Mouse (Mus musculus) CD4-positive, CD25-positive, alpha-beta regulatory T cell, adult 4 months (primary cell): Measurements from ENCODE around the gene 4632433K11Rik. TPM values are rescaled to one million over a fixed set of nuclear protein-coding genes. Genes with fewer than 3 reads are reported as not detected.
A peak's percentile ranks its signal among the peaks of the same experiment; 100 is the strongest.

Experiments
- ATAC-seq: one replicate; pipeline ENCODE4 v1.8.0; 2017
- polyA plus RNA-seq, 2 experiments: library from polyadenylated mRNA; unstranded; fragments of 100-300 nt; shearing (Covaris generic); gene quantifications; one replicate each; pipeline ENCODE4 v1.2.1; 2017

4632433K11Rik gene
- polyA plus RNA-seq, 2 experiments from 2014 or later = not detected

DNA sequence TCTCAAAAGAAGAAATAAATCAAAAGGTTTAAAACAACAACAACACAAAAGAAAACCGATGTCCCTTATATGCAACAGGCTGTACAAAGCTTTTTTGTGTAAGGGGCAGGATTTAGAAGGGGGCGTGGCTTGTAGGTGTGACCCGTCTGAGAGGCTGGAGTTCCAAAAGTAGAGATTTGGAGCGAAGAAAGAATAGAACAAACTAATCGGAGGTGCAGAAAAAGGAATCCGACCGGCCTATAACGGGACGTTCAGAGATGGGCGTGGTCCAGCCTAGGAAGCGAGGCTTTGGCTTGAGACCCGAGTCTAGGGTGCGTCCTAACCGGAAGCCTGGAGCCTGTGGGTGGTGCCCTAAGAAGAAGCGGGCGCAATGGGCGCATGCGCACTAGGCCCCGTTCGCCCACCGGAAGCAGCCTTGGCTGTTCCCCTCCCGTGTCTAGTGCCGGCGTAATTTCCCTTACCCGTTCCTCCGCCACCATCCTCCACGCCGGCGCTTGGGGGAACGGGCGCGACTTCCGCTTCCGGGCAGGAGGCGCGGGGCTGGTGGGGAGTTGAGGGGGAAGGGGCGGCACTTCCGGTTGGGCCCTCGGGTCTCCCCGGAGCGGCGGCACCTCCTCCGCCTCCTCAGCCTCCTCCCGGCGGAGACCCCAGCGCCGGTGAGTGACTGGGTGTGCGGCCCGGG, 13.8 kb upstream of the 4632433K11Rik start, which contains the start of the genes Zfp865 and Ccdc106:
Zfp865 (plus strand) TSS at position 377 of the 682 bp plus-strand sequence.
Ccdc106 (plus strand) TSS at position 554 of the 682 bp plus-strand sequence.
- peak; percentile 91 for ATAC-seq

GRCm38 (mm10) chr7:5020685-5021084, 13.2 kb upstream of the 4632433K11Rik start:
- peak; percentile 1 for ATAC-seq

GRCm38 (mm10) chr7:5021197-5021596, 12.7 kb upstream of the 4632433K11Rik start:
- no peak for ATAC-seq

GRCm38 (mm10) chr7:5029543-5029942, 4.4 kb upstream of the 4632433K11Rik start:
- no peak for ATAC-seq

DNA sequence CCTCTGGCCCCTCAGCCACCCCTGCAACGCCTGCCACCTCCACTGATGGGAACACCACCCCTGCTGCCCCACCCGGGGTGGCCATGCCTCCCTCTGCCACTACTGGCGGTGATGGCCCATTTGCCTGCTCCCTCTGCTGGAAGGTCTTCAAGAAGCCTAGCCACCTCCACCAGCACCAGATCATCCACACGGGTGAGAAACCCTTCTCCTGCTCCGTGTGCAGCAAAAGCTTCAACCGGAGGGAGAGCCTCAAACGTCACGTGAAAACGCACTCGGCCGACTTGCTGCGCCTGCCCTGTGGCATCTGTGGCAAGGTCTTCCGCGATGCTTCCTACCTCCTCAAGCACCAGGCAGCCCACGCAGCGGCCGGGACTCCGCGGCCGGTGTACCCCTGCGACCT, 4.0 kb upstream of the 4632433K11Rik start:
- ATAC-seq = no peak

DNA sequence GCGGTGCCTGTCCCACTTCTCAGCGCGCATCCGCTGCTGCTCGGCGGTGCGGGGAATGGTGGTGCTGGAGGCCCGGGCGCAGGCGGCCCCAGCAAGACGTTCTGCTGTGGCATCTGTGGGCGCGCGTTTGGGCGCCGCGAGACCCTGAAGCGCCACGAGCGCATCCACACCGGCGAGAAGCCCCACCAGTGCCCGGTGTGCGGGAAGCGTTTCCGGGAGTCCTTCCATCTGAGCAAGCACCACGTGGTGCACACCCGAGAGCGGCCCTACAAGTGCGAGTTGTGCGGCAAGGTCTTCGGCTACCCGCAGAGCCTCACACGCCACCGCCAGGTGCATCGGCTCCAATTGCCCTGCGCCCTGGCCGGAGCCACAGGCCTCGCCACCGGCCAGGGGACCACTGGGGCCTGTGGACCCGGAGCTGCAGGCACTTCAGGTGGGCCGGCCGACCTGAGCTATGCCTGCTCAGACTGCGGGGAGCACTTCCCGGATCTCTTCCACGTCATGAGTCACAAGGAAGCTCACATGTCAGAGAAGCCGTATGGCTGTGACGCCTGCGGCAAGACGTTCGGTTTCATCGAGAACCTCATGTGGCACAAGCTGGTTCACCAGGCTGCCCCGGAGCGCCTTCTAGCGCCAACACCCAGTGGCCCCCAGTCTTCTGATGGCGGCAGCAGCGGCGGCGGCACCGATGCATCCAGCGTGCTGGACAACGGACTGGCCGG, 3.2 kb upstream of the 4632433K11Rik start:
- ATAC-seq = no peak

GRCm38 (mm10) chr7:5031496-5031895, 2.4 kb upstream of the 4632433K11Rik start:
- no peak for ATAC-seq

- no peak for ATAC-seq
Observed at GRCm38 (mm10) chr7:5035628-5036027, 1.7 kb downstream of the 4632433K11Rik start.

DNA sequence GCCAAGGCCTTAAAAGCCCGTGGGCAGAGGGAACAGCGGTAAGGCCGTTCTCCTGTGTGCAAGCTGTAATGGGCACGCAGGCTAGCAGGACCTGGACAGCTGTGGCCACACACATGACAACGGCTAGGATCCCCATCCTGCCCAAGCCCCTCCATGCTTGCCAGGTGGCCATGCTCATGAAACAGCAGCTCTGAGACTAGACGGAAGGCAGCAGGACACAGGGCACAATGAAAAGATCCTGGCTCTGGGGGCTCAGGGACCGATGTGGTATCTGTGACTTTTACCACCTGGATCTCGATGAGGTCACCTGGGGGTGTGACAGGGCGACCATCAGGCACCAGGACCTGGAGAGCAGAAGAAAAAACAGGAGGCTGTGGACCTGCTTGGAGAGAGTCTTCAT, 2.2 kb downstream of the 4632433K11Rik start:
- ATAC-seq = no peak

DNA sequence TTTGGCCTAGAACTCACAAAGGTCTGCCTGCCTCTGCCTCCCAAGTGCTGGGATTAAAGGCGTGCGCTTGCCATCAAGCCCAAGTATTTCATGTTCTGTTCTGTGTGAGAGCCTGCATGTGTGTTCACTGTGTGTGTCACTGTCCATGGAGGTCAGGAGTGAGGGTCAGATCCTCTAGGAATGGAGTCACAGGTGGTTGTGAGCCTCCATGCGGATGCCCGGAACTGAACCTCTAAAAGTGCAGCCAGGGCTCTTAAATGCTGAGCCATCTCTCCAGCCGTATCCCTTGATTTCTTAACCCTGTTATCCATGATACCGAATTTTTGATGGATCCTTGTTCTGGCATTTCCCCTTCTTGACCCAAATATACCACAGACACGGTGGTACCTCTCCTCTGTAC, 3.1 kb downstream of the 4632433K11Rik start:
- ATAC-seq = no peak

- ATAC-seq = no peak
Observed at GRCm38 (mm10) chr7:5037467-5037866, 3.5 kb downstream of the 4632433K11Rik start.

- peak; percentile 97 for ATAC-seq
Observed at GRCm38 (mm10) chr7:5038109-5038732, 4.3 kb downstream of the 4632433K11Rik start, which contains the start of gene Zfp784. TSS of gene Zfp784 (minus strand) at chr7:5038446.

GRCm38 (mm10) chr7:5038940-5039339, 5.0 kb downstream of the 4632433K11Rik start:
- ATAC-seq = no peak

DNA sequence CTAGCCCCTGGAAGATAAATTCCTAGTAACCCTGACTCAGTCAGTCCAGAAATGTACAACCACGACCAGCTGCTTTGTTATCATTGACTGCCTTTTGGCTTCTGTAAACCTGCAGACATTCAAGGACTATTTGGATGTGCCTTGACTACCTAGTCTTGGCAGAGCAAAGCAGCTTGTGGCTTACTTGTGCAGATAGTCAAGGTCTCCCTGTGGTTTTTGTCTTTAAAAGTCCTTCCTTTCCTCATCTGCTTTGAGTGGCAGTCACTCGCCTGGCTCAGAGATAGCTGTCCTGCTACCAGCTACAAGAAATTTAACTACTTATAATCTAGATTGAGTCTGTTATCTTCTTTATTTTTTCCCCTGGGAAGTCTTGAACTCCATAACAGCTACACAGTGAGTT, 11.1 kb downstream of the 4632433K11Rik start:
- ATAC-seq = no peak

- ATAC-seq = no peak
Observed at GRCm38 (mm10) chr7:5046112-5046511, 12.2 kb downstream of the 4632433K11Rik start.

- ATAC-seq = peak; percentile 60
Observed at GRCm38 (mm10) chr7:5047313-5047712, 13.4 kb downstream of the 4632433K11Rik start.

DNA sequence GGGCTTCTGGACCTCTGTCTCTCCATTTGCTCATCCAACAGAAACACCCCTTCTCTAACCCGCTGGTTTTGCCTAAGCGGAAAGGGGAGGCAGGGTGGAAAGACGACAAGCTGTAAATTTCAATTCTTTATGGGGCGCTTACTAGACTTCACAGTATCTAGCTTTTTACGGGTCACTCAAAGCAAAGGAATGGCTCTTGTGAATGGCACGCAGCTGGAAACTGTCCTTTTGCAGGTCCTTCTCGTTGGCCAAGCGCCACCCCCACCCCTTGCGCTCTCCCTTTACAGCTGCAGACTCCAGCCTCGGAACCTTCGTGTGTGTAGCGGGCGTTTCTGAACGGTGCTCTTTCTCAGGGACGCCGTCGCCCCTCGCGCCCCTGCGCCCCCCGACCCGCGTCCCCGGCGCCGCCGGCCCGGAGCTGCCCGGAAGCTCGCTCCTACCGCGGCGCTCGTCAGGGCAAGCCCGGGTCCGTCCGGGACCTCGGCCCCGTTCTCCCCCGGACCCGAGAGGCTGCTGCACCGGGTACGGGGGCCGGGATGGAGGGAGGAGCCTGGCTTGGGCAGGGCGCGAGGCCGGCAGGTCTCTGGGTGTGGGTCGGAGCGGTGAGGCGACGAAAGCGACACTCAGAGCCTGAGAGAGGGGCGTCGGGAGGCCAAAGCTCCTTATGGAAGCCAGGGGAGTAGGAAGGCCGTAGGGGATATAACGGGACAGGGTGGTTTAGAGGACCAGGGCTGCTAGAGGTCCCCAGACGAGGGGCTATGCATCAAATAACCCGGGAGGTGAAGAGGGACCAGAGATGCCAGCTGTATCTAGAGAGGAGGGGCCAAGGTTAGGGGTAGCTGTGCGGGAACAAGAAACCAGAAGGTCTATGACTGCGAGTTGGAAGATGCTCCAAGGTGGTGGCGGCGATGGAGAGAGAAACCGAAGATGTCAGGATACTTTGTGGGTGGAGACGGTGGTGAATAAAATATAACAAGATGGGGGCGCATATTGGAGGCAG, 17.6 kb downstream of the 4632433K11Rik start, which contains the start of gene Zfp580:
Zfp580 (plus strand) TSS at position 346 of the 1,000 bp plus-strand sequence.
- peak; percentile 54 for ATAC-seq

- ATAC-seq = peak; percentile 28
Observed at GRCm38 (mm10) chr7:5052438-5052837, 18.5 kb downstream of the 4632433K11Rik start.

DNA sequence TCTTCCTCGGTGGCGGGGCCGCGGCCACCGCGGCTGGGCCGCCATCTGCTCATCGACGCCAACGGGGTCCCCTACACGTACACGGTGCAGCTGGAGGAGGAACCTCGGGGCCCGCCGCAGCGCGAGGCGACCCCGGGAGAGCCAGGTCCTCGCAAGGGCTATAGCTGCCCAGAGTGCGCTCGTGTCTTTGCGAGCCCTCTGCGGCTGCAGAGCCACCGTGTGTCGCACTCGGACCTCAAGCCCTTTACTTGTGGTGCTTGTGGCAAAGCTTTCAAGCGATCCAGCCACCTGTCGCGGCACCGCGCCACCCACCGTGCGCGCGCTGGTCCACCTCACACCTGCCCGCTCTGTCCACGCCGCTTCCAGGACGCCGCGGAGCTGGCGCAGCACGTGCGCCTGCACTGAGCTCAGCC, 19.0 kb downstream of the 4632433K11Rik start:
- no peak for ATAC-seq

DNA sequence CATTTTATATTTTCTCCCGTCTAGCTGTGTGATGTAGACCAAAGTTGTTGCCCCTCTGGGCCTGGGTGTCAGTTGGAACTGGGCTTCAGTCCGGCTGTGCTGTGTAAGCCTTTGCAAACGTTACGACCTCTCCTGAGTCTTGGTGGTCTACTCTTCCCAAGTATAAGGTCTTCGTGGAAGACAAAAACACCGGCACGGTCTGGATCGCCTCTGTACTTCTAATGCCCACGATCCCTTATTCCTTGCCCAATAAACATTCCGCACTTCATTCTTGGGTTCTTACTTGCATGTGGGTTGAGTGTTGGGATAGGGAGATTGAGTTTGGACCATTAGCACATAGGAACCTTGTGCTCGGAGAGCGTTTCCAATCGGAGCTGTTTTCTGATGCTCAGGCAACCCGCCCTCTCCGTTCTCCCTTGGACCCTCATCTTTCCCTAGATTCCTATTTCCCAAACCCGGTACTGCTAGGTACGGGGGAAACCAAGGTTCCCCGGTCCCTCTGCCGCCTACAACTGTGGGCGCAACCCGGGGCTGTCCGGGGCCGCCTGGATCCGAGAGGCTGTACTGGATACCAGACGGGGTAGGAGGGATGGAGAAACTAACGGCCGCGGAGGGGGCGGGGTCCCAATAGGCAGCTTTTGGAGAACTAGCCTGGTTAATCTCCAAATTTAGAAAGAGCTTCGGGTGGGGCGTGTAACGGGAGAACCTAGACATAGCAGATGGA, 19.7 kb downstream of the 4632433K11Rik start:
- no peak for ATAC-seq

- ATAC-seq = no peak
Observed at GRCm38 (mm10) chr7:5056651-5057263, 22.8 kb downstream of the 4632433K11Rik start.
